Mouse (Mus musculus): Measurements from ENCODE around the gene Zc3h4.

The Zc3h4 gene

DNA sequence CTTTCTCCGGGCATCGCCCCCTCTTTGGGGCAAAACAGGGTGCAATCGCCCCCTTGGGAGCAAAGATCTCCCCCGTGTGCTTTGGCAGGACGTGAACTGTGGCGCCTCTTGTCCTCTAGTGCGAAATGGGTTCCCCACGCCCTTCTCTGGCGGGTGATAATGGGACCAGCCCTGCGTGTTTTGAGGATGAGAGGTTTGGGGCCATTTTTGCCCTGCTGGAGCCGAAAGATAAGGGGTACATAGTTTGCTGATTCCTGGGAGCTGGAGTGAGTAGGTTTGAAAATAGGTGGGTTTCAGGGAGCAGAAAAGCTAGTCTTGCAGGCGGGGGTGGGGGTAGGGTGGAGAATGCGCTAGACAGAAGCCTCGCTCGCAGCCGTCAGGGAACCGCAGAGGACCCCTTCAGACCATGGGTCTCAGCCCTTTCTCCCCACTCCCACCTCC is 1.3 kb downstream of the Zc3h4 start:
- DNase-seq, result peak; percentile 42

DNA sequence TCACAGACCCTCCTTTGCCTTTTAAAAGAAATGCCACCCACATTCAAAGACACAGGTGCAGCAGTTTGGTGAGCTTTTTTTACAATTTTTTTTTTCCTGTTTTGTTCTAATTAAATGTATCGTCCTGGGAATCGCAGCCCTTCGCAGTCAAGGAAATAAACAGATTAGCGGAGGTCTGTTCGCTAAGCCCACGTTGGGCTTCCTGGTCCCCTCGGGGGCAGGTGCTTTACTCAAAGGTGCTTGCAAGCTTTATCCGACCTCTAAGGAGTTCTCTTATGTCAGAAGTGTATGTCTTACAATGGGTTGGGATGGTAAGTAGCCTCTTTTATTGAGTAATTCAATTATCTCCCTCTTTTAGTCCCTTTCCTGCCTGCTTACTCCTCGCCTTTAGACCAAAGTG is 1.7 kb downstream of the Zc3h4 start:
- DNase-seq, result peak; percentile 15

GRCm38 (mm10) chr7:16402968-16403948 is 2.5 kb downstream of the Zc3h4 start:
- peak; percentile 35 for DNase-seq

DNA sequence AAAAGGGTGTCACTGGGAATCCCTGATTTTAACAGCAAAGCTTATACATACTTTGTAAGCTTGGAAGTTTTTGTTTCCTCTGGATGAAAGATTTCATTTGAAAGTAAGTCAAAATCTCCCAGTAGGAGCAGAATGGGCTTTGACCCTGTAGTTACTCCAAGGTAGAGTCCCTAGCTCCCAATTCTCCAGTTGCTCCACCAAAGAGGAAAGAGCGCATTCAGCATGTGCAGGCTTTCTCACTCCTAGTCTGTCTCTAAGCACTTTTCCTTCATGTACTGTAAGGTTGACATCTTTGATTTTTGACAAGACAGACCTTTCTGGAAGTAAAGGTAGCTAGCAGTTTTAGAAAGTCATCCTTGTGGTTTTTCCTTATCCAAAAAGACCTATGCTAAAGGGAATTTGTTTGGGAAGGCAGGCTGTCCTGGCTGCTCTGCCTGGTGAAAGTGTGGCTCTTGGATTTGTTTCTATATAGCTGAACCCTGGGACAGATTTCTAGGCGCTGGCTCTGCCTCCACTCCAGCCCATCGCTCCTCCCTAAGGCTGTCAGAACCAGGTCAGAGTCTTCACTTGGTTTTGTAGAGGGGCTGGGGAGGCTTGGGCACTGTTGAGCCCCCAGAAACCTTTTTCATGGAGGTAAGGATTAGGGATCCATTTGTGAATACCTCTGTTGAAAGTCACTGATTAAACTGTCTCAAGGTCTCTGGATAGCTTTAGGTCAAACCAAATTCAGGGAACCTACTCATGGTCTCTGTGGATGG is 3.8 kb downstream of the Zc3h4 start:
- peak; percentile 35 for DNase-seq

DNA sequence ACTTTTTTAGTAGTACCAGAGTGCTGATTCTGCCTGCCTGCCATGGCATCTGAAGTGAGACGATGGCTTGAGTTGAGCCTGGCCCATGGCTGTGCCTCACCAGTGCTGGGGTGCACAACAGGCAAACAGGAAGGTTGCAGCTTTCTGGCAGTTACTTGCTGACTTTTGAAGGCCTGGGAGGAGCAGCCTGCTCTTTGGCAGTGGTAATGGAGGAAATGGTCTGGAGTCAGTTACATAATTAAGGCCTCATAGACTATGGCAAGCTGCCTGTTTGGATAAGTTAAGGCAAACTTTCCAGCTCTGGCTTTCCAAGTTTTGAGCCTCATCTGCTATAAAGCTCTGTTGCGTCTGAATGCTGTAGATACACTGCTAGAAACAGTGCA is 4.4 kb downstream of the Zc3h4 start:
- peak; percentile 81 for DNase-seq

DNA sequence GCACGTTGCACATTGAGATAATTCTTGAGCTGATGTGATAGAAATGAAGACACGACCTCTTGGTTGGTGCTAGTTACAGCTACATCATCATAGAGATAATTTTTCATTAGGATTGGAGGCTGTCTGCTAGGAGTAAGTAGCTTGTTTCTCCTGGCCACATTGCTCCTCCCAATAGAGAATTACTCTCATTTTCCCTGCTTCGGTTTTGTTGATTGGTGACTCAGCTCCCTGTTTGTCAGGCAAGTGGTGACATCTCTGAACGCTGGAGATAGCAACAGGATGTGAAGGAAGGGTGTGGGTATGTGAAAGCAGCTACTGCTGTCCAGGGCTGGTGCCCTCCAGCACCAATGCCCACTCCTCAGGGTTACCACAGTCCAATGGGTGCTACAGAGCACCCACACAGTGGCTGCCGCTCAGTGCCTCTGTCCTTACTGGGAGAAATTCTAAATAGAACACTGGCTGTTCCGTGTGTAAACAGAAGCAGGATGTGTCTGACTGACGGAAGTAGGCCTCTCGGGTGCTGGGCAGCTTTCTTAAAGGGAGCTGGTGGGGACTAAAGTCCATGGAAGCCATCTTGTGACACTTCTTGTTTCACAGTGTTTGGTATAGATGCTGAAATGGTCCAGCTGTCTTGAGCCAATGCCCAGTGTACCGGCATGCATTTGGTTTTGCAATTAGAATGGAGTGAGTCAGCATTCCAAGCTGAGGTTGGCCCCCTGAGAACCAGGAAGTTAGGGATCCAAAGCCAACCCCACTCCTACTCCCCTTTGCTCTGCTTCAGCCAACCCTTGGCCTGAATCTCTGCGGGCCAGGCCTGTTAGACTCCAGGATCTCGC is 5.0 kb downstream of the Zc3h4 start:
- DNase-seq, result peak; percentile 76

DNA sequence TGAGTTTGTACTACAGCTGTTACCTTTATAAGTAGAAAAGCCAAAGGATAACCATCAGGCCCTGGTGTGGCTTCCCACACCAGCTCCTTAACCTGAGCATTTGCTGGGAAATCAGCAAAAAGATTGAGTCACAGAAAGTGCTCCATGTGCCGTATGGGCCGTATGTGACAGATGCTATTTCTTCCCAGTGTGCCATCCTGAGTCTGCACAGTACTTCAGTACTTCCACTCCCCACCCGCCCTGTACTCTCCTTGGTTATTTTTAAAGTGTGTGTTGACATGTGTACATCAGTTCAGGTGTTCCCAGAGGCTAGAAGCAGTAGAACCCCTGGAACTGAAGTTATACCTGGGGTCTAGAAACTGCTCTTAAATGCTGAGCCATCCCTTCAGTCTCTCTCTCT is 6.3 kb downstream of the Zc3h4 start:
- DNase-seq, result no peak

DNA sequence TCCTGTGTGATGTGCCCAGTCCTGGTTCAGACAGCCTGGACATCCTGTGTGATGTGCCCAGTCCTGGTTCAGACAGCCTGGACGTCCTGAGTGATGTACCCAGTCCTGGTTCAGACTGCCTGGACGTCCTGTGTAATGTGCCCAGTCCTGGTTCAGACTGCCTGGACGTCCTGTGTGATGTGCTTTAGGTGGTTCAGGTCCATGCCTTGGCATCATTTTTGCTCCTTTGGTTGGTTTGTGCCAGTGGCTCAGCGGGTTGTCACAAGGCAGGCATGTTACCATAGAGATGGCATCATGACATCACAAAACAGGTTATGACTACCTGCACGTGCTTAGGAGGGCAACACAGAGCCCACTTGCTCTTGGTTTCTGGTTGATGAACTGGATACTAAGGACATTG is 10.4 kb downstream of the Zc3h4 start:
- DNase-seq, result no peak

- DNase-seq, result no peak
Measured at GRCm38 (mm10) chr7:16412220-16412896, 11.6 kb downstream of the Zc3h4 start.

- DNase-seq, result no peak
Measured at GRCm38 (mm10) chr7:16412930-16413329, 12.2 kb downstream of the Zc3h4 start.

DNA sequence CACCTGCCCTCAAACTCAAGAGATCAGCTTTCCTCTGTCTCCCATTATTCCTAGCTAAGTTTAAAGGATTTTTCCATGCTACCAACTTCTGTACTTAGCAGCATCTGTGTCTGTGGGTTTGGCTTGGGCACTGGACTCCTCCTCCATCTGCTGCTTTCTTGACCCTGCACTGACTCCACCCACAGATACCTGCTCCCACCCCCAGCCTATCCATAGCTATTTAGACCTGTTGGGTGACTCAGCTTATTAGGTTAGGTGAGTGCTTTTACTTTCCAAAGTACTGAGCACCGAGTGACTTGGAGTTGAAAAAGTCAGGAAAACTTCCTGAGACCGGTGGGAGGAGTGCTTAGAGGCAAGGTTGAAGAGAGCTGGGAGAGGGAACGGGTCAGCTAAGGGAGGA is 14.7 kb downstream of the Zc3h4 start:
- DNase-seq, result peak; percentile 76

DNA sequence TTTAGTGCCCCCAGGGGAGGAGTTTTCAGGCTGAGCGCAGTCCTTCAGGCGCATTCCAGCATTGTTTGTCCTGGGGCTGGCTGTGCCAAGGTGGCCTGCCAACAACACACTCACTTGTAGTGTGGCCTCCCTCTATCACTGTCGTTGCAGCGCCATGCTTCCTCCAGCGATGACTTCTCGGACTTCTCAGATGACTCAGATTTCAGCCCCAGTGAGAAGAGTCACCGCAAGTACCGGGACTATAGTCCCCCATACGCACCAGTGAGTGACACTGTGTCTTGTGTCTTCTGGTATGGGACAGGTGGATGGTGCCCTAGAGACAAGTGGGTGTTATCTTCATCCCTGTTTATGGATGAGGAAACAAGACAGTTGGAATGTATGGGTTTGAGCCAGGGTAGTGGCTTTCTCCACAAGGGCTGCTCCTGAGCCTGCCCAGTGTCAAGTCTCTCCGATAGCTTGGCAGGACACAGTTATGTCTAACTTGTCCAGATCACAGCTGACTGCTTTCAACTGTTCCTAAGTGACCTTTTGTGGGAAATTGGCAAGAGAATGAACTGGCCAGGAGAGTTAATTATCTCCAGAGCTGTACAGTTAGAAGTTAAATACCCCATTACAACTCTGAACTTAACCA is 16.5 kb downstream of the Zc3h4 start:
- DNase-seq, result peak; percentile 92

GRCm38 (mm10) chr7:16418713-16419112 is 18.0 kb downstream of the Zc3h4 start:
- DNase-seq, result no peak

DNA sequence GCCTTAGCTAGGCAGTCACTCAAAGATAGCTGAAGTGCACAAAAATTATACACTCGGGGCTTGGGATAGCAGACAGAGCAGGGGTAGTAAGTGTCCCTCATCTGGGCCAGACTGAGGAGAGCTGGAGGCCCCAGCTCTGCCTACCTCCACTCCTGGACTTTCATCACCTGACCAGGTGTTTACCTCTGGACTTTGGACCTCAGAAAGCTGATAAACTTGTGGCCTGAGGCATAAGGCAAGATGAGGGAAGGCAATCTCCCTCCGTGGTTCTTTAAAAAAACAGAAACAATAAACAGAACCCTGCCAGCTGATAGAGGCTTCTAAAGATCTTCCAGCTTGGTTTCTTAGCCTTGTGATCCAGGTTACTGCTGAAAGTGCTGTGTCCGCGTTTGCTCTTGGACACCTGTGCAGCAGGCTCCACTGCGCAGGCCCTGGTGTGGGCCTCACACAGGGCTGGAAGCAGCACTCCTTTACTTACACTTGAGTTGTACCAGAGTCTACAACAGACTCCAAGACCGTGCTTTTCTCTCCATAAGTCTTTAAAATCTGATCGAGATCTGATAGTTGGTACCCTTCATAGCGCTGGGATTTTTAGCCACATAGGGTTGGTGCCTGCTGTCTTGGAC is 19.9 kb downstream of the Zc3h4 start:
- DNase-seq, result peak; percentile 51

DNA sequence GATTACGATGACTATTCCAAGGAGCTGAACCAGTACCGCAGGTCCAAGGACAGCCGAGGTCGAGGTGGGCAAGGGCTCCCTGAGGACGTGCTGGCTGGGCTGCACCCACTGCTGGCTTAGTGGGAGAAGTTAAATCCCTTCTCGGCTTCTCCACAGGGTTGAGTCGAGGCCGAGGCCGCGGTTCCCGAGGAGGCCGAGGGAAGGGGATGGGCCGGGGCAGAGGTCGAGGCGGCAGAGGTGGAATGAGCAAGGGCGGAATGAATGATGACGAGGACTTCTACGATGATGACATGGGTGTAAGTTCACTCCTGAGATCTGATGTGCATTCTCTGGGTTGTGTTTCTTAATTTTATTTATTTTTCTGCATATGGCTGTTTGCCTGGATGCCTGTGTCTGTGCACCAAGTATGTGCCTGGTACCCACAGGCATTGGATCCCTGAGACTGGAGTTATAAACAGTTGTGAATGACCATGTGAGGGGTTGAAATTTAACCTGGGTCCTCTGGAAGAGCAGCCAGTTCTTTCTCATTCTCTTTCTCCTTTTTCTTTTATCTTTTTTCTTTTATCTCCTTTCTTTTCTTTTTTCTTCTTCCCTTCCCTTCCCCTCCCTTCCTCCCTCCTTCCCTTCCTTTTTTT is 21.6 kb downstream of the Zc3h4 start:
- DNase-seq, result peak; percentile 62

- no peak for DNase-seq
Measured at GRCm38 (mm10) chr7:16423731-16424130, 23.0 kb downstream of the Zc3h4 start.

DNA sequence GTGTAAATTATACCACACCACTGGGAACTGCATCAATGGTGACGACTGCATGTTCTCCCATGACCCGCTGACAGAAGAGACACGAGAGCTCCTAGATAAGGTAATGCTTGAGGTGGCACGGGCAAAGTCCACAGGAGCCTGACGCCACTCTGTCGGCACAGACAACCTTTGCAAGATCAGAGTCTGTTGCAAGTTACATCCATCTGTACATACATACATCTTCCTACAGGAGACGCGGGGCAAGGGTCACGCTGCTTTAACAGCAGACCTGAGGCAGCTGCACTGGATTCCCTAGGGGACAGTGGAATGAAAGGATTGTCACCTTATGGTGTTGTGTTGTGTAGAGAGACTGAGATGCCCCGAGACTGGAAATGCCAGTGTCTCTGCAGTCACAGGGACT is 25.0 kb downstream of the Zc3h4 start:
- DNase-seq, result no peak

GRCm38 (mm10) chr7:16426129-16426729 is 25.5 kb downstream of the Zc3h4 start:
- DNase-seq, result peak; percentile 88

- DNase-seq, result no peak
Measured at GRCm38 (mm10) chr7:16433352-16433971, 32.8 kb downstream of the Zc3h4 start.

DNA sequence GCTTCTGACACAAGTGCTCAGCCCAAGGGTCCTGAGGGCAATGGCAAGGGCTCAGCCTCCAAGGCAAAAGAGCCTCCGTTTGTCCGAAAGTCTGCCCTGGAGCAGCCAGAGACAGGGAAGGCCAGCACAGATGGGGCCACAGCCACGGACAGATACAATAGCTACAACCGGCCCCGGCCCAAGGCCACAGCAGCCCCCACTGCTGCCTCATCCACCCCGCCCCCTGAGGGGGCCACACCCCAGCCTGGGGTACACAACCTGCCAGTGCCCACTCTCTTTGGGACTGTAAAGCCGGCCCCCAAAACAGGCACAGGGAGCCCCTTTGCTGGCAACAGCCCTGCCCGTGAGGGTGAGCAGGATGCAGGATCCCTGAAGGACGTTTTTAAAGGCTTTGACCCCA is 34.4 kb downstream of the Zc3h4 start:
- DNase-seq, result no peak
